Mouse (Mus musculus) limb, embryonic 10.5 days (tissue): ENCODE data around the gene Cblc. TPM values are rescaled to one million over a fixed set of nuclear protein-coding genes. Genes with fewer than 3 reads are reported as not detected.
A peak's percentile ranks its signal among the peaks of the same experiment; 100 is the strongest.

Experiments
- DNase-seq: peaks from one replicate; pipeline ENCODE4 v3.0.0-alpha.2; 2017; ENCODE audit warnings: low spot score
- H3K27ac ChIP-seq: fragments of 300-500 bp; sonication (generic); 2 replicates; pipeline ENCODE4 v1.5.1; 2016; ENCODE audit warnings: mild to moderate bottlenecking
- H3K27me3 ChIP-seq: fragments of 300-500 bp; sonication (generic); 2 replicates; pipeline ENCODE4 v1.6.1; 2016; ENCODE audit warnings: low read depth, mild to moderate bottlenecking; ENCODE audit not compliant: poor library complexity, severe bottlenecking
- H3K36me3 ChIP-seq: fragments of 300-500 bp; sonication (generic); 2 replicates; pipeline ENCODE4 v1.6.1; 2016; ENCODE audit warnings: mild to moderate bottlenecking, moderate library complexity
- H3K4me1 ChIP-seq: fragments of 300-500 bp; sonication (generic); 2 replicates; pipeline ENCODE4 v1.6.1; 2016
- H3K4me3 ChIP-seq: fragments of 300-500 bp; sonication (generic); 2 replicates; pipeline ENCODE4 v1.5.1; 2016; ENCODE audit warnings: mild to moderate bottlenecking, moderate library complexity
- H3K9me3 ChIP-seq: fragments of 300-500 bp; sonication (generic); replicated peaks from 2 replicates; pipeline ENCODE4 v1.6.1; 2016; ENCODE audit warnings: mild to moderate bottlenecking
- WGBS: fragments of 180-500 bp; shearing (Covaris S2); methylation state at CpG from one replicate; pipeline ENCODE4 v1.1.7; 2016; 5-methylcytosine and 5-hydroxymethylcytosine counted together
- polyA plus RNA-seq: library from polyadenylated mRNA; unstranded; fragments of >200 nt; fragmentation: Nextera tagmentation; extraction: Ambion mirVana; gene quantifications from 2 replicates; pipeline ENCODE4 v1.2.1, GENCODE M21; 2016

Gene Cblc
- polyA plus RNA-seq, 1 experiment from 2014 or later, result 1.4 TPM

DNA sequence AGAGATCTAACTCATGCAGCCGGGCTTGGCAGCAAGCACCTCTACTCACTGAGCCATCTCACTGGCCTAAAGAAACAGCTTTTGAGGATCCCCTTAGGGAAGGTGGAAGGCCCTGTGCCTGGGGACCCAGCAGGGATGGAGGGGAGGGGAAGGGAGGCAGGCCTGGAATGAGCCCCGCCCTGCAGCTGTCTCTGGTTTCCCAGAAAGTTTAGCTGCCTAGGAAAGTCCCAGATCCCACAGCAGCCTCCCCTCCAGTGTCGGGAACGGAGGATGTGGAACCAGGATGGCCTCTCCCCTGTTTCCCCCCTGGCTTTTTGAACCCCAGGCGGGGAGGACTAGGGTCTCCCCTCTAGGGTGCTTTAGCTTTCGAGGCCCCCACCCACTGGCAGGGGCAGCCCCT is 30.1 kb upstream of the Cblc start:
- Histone ChIP-seq H3K27ac (0 out of 2 replicates have a peak overlapping the region, but pooled peaks have one; percentile 6), H3K4me1 (peaks cover 32% of the 10 kb centered on the region), H3K36me3 (no peaks in the 10 kb centered on the region), H3K4me3 (no peak overlapping the region), H3K9me3 (no peaks in the 10 kb centered on the region), H3K27me3 (peaks cover 27% of the 10 kb centered on the region)
- WGBS, result 43% methylated on average over 6 of the region's 6 CpGs
- no peak for DNase-seq

DNA sequence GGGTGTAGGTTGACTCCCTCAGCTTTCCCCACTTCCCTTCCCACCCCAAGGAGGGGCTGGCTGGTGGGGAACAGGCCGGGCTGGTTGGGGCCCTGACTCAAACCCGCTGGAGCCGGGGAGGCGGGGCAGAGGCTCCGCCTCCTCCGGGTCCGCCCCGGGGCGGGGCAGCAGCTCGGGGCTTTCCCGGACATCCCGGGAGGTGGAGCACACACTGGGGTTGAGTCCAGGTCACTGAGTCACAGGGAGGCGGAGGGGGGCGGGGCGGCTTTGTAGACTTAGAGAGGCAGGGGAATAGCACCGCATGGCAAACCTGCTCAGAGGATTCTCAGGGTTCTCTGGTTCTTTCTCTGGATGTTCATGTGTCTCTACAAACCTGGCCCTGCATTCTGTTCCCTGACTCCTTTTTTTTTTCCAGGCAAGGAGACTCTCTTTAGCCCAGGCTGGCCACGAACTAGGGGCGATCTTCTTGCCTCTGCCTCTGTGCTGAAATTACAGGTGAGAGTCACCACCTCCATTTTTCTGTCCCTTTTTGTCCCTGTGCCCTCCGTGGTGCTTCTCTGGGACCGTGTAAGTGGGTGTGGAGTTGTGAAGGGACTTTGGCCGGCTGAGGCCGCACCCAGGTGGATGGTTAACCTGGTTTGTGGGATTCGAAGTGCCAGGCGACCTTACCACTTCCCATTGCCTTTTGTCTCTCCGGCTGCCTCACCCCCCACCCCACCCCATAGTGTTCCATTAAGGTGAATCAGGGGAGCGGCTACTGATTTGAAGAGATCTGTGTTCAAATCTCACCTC is 27.8 kb upstream of the Cblc start:
- peaks cover 48% of the 10 kb centered on the region for H3K27me3 ChIP-seq
- no peaks in the 10 kb centered on the region for H3K9me3 ChIP-seq
- H3K4me1 ChIP-seq, result peaks cover 27% of the 10 kb centered on the region
- H3K36me3 ChIP-seq, result no peaks in the 10 kb centered on the region
- peak overlapping the region; percentile 27 for H3K4me3 ChIP-seq
- peak overlapping the region; percentile 70; the same call in 1 of the 2 replicates for H3K27ac ChIP-seq
- DNase-seq, result peak; percentile 82
- 23% methylated on average over 26 of the region's 26 CpGs for WGBS

DNA sequence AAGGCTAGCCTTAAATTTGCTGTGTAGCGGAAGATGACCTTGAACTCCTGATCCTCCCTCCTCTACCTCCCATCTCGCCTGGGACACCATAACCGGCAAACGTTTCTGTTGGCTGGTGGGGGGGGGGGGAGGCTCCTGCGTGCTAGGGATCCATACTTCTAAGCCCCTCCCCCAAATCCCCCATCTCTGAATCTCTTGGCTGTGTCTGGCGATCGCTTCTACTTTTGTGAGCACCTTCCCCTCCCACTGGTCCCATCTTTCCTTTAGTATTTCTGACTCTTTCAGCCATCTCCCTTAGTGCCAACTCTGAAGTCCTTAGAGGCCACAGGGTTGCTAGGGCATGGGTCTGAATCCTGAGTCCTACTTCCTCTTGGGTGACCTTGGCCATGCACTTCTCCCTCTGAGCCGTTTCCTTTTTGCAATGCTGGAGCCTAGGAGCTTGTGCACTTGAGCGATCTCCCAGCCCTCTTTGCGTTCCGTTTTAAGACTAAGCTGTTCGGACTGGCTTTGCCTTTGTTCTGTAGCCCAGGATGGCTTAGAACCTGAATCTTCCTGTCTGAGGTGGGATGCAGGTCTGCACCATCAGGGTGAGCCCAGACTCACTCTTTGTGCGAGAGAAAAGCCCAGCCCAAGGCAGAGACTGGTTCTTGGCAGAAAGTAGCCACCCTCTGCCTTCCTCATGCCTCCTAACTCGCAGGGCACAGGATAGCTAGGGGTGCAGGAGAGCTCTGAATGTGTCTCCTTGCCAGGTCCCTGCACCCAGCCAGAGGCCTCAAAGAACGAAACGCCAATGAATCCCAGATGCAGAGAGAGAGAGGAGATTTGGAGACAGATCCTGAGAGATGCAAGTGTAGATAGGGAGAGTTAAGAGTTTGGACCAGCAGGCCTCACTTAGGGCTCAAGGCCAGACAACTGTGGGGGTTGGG is 26.9 kb upstream of the Cblc start:
- H3K9me3 ChIP-seq, result no peaks in the 10 kb centered on the region
- H3K36me3 ChIP-seq, result no peaks in the 10 kb centered on the region
- H3K4me1 ChIP-seq, result peaks cover 27% of the 10 kb centered on the region
- peak overlapping the region; percentile 27 for H3K4me3 ChIP-seq
- no peak for DNase-seq
- peak overlapping the region; percentile 70; the same call in 1 of the 2 replicates for H3K27ac ChIP-seq
- peaks cover 53% of the 10 kb centered on the region for H3K27me3 ChIP-seq
- 19% methylated on average over 16 of the region's 16 CpGs for WGBS

GRCm38 (mm10) chr7:19822604-19823058 is 26.0 kb upstream of the Cblc start, which contains the start of gene Bcl3:
Gene Bcl3 (minus strand): TSS chr7:19822770.
- 2% methylated on average over 42 of the region's 42 CpGs for WGBS
- no peak for DNase-seq
- H3K36me3 ChIP-seq, result no peaks in the 10 kb centered on the region
- H3K27me3 ChIP-seq, result peaks cover 61% of the 10 kb centered on the region
- peak within 1 kb of the TSS; percentile 54 for H3K4me3 ChIP-seq
- peaks cover 31% of the 10 kb centered on the region for H3K4me1 ChIP-seq
- H3K27ac ChIP-seq, result peak within 1 kb of the TSS; percentile 75
- no peaks in the 10 kb centered on the region for H3K9me3 ChIP-seq

DNA sequence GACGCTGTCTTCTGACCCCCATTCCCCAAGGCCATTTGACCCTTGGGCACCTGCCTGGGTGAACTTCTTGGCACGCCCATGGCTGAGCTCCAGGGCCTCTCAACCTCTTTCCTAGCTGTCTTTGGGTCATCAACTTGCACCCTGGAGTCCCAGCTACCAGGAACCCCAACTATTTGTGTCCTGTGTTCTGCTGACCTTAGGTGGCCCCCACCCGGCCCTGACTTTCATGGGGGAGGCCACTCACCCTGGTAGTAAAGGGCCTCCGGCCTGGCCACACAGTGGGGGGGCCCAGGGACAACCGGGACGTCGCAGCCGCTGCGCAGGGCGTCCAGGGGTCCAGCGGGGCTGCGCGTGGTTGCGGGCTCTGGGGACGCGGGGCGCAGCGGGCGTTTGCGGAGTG is 25.6 kb upstream of the Cblc start:
- peak overlapping the region; percentile 75 for H3K27ac ChIP-seq

DNA sequence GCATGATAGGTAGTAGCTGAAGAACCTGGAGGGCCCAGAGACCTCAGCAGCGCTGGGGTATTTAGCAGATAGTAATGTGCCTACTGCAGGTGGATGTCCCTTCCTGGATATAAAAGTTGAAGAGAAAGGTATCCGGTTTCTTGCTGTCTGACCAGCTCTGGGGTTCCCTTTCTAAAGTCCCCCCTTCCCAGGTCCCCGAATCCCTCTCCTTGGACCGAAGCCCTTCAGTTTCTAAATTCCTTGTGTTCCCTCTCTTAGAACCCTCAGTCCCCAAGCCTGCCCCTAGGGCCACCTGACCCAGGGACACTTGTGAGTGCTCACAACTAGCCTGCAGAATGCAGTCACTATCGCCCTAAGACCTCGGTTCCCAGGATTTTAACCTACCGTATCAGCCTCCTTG is 25.0 kb upstream of the Cblc start:
- peaks cover 68% of the 10 kb centered on the region for H3K27me3 ChIP-seq
- H3K4me1 ChIP-seq, result peaks cover 41% of the 10 kb centered on the region
- 56% methylated on average over 7 of the region's 7 CpGs for WGBS
- no peak for DNase-seq
- no peaks in the 10 kb centered on the region for H3K36me3 ChIP-seq
- no peak overlapping the region for H3K27ac ChIP-seq
- H3K4me3 ChIP-seq, result peak overlapping the region; percentile 54; the same call in 1 of the 2 replicates
- H3K9me3 ChIP-seq, result no peaks in the 10 kb centered on the region

More for the DNA sequence above, 25.6 kb upstream of the Cblc start:
- 6% methylated on average over 20 of the region's 20 CpGs for whole genome bisulfite sequencing
- peaks cover 35% of the 10 kb centered on the region for H3K4me1 ChIP-seq
- H3K27me3 ChIP-seq, result peaks cover 66% of the 10 kb centered on the region
- DNase-seq, result peak; percentile 43
- no peaks in the 10 kb centered on the region for H3K36me3 ChIP-seq
- H3K4me3 ChIP-seq, result peak overlapping the region; percentile 54
- no peaks in the 10 kb centered on the region for H3K9me3 ChIP-seq

GRCm38 (mm10) chr7:19820347-19821048 is 23.9 kb upstream of the Cblc start:
- H3K9me3 ChIP-seq, result no peaks in the 10 kb centered on the region
- H3K27ac ChIP-seq, result no peak overlapping the region
- H3K4me3 ChIP-seq, result no peak overlapping the region
- WGBS, result 74% methylated on average over 3 of the region's 3 CpGs
- peaks cover 75% of the 10 kb centered on the region for H3K27me3 ChIP-seq
- DNase-seq, result no peak
- H3K36me3 ChIP-seq, result no peaks in the 10 kb centered on the region
- peaks cover 52% of the 10 kb centered on the region for H3K4me1 ChIP-seq

DNA sequence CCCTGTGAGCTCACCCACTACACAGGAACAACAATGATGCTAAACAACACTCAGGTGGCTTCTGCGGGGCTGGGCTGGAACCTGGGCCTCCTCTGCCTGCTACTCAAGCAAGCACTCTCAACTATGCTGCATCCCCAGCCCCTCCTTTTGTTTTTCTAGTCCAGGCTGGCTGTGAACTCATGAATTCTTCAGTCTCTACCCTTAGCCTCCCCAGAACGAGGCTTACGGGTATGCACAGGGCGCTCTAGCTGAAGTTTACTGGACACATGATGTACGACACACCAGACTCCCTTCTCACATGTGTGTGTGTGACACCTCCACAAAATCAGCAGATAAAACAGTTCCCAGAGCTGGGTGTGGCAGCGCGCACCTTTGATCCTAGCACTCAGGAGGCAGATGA is 22.3 kb upstream of the Cblc start:
- H3K27ac ChIP-seq, result no peak overlapping the region
- peaks cover 43% of the 10 kb centered on the region for H3K4me1 ChIP-seq
- H3K27me3 ChIP-seq, result peaks cover 91% of the 10 kb centered on the region
- WGBS, result 84% methylated on average over 7 of the region's 7 CpGs
- DNase-seq, result no peak
- no peaks in the 10 kb centered on the region for H3K9me3 ChIP-seq
- no peaks in the 10 kb centered on the region for H3K36me3 ChIP-seq
- H3K4me3 ChIP-seq, result no peak overlapping the region

- Histone ChIP-seq H3K4me1 (peaks cover 38% of the 10 kb centered on the region), H3K36me3 (no peaks in the 10 kb centered on the region), H3K9me3 (no peaks in the 10 kb centered on the region), H3K27me3 (peaks cover 91% of the 10 kb centered on the region), H3K27ac (no peak overlapping the region), H3K4me3 (no peak overlapping the region)
- WGBS, result 76% methylated on average over 5 of the region's 5 CpGs
- DNase-seq, result no peak
These were observed 21.8 kb upstream of the Cblc start for GRCm38 (mm10) chr7:19818440-19818839.

DNA sequence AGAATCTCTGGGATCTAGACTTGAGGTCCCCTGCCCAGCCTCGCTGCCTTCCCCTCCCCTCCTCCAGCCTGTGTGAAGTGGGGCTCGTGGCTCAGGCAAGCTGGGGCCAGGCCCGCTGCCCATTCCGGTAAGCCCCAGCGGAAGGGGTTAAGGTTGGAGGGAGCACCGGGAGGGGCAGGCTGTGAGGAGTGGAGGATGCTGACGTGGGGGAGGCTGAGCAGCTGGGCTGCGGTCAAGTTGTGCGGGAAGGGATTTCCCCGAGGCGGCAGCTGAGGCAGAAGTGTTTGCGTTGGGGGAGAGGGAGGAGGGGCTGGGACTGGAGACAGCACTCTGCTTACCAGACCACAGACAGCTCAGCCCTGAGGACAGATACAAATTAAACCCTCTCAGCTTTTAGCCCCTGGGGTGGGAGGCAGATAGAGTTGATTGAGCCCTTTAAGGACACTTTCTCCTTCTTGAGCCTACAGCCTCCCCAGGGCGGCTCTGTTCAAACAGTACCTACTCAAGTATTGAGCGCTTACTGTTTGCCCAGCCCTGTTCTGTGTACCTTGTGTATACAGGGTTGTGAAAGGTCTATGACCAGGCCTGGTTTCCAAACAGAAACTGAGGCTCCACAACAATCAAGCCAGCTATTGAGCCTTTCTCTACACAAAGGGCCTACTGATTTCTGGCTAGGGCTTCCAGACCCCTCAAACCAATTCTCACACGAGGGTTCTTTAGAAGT is 20.9 kb upstream of the Cblc start:
- Histone ChIP-seq H3K27me3 (peaks cover 91% of the 10 kb centered on the region), H3K27ac (peak overlapping the region; percentile 73), H3K4me1 (peaks cover 32% of the 10 kb centered on the region), H3K36me3 (no peaks in the 10 kb centered on the region), H3K9me3 (no peaks in the 10 kb centered on the region), H3K4me3 (peak overlapping the region; percentile 56)
- 6% methylated on average over 15 of the region's 15 CpGs for WGBS
- DNase-seq, result peak; percentile 63

DNA sequence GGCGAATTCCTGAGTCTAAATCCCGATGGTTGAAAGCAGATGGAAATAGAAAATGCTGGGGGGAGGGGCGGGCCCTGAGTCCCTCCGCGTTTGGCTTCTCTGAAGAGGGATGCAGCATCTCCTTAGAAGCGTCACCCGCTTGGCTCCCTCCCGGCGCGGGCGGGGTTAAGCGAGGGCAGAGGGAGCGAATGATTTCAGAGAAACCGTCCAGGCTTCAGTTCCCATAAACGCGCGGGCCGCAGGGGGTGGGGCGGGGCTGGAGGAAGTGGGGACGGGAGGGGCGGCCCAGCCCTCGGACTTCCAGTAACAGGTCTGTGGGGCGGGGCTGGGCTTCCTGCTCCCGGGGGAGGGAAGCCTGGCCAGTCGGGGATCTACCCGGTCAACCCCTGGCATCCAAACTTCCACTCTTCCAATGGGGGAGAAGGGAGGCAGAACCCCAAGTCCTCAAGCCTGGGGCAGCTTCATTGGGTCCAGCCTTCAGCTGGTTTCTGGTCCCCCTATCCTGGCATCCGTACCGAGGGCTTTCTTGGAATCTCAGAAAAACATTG is 19.7 kb upstream of the Cblc start:
- Histone ChIP-seq H3K4me3 (peak overlapping the region; percentile 56), H3K36me3 (no peaks in the 10 kb centered on the region), H3K27ac (peak overlapping the region; percentile 71), H3K9me3 (no peaks in the 10 kb centered on the region), H3K4me1 (peaks cover 28% of the 10 kb centered on the region), H3K27me3 (peaks cover 91% of the 10 kb centered on the region)
- 2% methylated on average over 28 of the region's 28 CpGs for WGBS
- peak; percentile 80 for DNase-seq
